Mouse (Mus musculus): ENCODE data around the gene Rhbdf2.
"Not testable (repeated sequence)": the region's sequence is repeated elsewhere in the genome, so short reads cannot be mapped to it uniquely, and the experiment has no call there.

The Rhbdf2 gene

DNA sequence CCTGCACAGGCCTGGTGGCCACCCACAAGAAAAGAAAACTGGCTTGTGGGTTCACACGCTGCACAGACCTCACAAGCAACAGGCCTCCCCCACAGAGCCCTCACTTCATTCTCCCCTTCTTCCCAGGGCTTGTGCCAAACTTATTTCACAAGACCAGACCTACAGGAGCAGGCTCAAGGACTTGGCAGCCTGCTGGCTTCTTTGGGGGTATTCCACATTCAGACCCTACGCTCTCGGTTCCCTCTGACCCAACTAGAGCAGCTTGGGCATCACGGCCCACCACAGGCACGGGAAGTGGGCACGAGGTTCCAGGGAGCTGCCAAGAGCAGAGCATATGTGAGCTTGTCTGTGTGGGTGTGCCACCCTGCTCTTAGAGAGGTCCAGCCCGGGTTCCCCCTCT, 9.2 kb downstream of the Rhbdf2 start:
- DNase-seq = no peak

DNA sequence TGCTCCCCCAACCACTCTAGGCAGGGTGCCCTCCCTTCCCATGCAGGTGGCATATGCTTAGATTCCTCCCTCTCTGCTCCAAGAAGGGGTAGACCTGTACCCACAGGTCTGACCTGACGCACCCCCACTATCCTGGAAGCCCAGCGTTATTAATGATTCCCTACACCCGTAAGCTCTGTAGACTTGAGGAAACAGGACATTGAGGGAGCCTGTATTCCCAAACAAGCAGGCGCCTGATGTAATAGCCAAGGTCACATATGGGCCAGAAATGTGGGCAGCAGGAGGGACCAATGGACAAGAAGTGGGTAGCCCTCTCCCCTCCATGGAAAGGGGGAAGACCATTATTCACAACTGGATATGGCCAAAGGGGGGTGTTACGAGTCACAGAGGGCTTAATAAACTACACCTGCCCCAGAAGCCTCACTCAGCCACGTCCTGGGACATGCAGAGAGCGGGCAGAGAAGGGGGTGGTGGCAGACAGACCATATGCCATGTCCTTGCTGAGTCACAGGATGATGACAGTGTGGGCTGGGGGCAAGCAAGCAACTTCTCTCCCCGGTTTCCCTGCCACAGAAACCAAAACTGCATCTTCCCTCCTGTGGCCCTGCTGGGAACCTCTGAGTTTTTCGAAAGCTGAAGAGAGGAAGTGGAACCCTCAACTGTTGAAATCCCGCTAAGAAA, 10.2 kb downstream of the Rhbdf2 start:
- no peak for DNase-seq

GRCm38 (mm10) chr11:116615735-116616437, 10.9 kb downstream of the Rhbdf2 start:
- DNase-seq = peak; percentile 55

- DNase-seq = no peak
These were observed 13.6 kb downstream of the Rhbdf2 start for GRCm38 (mm10) chr11:116613234-116613633.

DNA sequence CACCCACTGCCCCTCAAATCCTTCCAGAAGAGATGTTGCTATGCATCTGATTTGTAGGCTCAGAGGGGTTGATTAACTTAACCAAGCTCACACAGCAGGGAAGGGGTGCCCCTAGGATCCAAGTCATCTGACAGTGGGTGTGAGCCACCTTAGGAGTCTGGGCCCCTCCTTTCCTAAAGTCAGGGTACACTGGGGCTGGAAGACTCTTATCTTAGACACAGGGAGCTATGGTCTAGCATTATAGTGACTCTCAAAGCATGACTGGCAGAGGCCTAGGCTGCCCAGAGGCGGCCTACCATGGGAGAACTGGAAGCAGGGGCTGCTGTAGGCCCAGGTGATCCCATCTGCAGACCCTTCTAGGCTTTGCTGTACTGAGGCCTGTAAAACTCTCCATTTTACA, 14.3 kb downstream of the Rhbdf2 start:
- DNase-seq = no peak

DNA sequence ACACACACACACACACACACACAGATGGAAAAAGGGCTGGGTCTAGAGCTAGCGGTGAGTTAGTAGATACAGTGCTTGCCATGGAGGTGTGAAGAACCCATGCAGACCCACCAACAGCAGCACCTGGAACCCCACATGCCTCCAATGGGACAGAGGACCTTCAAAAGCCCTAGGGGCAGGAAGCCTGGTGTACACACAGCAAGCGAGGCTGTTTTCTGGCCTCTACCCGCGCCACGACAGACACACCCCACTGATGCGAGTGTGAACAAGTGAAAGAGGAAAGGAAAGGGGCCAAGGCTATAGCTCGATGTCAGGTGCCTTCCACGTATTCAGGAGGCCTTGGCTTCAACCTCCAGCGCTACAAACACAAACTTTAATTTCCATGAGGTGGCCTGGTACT, 14.9 kb downstream of the Rhbdf2 start:
- no peak for DNase-seq

- DNase-seq = not testable (repeated sequence)
These were observed 15.7 kb downstream of the Rhbdf2 start for GRCm38 (mm10) chr11:116611168-116611567.

- no peak for DNase-seq
These were observed 16.7 kb downstream of the Rhbdf2 start for GRCm38 (mm10) chr11:116609965-116610630.

DNA sequence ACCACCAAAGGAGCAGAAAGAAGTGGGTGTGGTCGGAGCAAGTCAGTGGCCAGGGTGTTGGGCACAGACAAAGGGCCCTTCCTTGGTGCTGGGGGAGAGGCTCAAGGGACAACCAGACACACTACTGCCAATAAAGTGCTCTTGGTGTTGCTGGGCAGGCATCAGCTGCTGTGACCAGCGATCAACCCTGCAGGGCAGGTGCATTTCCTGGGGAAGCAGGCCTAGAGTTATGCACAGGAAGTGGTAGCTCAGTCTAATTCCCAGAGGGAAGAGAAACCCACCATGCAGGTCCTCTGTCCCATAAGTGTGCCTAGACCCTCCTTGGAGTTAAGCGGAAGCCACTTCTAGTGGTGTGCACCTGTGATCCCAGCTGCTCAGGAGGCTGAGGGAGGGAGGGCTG, 19.1 kb downstream of the Rhbdf2 start:
- DNase-seq = no peak

DNA sequence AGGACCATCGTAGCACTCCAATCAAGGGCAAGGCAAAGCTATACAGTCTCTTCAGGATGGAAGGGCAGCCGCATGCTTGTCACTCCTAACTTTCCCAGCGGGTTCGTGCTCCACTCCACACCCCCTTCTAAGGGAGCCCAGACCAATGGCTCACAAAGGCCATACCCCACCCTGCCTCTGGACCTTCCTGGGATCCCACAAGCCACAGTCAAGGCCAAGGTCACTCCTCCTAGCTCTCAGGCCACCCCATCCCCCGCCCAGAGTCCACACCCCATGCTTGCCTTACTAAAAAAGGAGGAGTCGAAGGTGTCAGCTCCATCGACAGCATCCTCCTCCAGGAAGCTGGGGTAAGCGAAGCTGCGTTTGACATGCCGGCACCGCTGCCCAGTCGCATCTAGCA, 22.7 kb downstream of the Rhbdf2 start:
- DNase-seq = no peak

GRCm38 (mm10) chr11:116603339-116603738, 23.5 kb downstream of the Rhbdf2 start:
- no peak for DNase-seq

GRCm38 (mm10) chr11:116602043-116602442, 24.8 kb downstream of the Rhbdf2 start:
- DNase-seq = no peak

- DNase-seq = no peak
These were observed 25.7 kb downstream of the Rhbdf2 start for GRCm38 (mm10) chr11:116601166-116601565.

DNA sequence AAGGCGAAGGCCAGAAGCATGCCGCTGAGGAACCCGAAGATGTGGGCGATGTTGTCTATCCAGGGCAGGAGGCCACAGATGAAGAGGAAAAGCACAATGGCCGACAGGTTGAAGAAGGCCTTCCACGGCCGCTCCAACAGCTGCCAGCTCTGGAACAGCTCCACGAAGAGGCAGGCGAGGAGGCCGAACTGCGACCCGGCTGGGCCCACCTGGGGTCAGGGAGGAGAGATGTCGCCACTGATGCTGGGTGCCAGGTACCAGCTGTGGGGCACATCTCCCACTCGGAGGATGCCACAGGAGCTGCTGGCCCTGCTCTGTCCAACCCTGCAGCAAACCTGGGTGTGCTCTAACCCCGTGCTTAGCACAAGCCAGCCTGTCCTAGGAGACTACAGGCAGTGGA, 27.6 kb downstream of the Rhbdf2 start:
- DNase-seq = no peak

DNA sequence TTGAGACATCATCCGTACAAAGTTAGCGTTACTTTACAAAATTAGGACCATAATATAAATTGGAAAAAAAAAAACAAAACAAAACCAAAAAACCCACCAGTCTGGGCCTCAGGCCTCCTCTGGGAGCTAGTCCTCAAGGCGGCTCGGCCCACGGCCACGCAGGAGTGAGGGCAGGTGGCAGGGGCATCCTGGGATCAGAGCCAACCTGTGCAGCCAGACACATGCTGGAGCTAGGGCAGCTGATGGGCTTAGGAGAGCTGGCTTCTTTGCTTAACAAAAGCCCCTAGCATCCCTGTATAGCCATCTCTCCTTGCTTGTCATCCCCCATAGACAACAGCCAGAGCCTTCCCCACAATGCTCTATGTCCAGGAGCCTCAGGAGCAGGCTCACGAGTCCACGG, 28.6 kb downstream of the Rhbdf2 start:
- DNase-seq = no peak

DNA sequence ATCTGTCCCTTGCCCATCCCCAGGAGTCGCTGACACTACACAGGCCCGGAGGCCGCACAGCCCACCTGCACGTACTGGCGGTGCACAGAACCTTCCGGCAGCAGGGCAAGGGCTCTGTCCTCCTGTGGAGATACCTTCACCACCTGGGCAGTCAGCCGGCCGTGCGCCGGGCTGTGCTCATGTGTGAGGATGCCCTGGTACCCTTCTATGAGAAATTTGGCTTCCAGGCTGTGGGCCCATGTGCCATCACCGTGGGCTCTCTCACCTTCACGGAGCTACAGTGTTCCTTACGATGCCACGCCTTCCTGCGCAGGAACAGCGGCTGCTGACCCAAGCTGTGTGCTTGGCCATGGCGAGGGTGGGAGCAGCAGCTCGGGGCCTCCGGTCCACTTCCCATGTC, 30.1 kb downstream of the Rhbdf2 start:
- DNase-seq = no peak

DNA sequence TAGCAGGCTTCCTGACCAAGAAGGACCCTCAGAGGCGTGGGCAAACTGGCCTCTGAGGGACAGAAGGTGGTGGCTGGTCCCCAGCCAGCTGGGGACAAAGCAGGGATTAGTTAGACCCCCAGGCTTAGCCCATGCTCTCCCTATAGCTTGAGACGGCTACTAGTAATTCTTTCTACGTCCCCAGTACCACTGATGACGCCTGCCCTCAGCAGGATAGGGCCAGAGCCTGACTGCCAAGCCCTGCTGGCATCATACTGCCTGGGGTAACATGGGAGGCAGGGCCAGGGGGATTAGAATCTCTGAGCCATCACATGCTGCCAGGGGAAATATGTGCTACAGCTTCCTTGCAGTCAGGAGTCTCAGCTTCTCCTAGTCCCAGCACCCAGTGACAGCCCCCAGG, 33.5 kb downstream of the Rhbdf2 start:
- DNase-seq = no peak

GRCm38 (mm10) chr11:116592428-116592827, 34.4 kb downstream of the Rhbdf2 start:
- DNase-seq = peak; percentile 93

GRCm38 (mm10) chr11:116591621-116592020, 35.2 kb downstream of the Rhbdf2 start:
- no peak for DNase-seq

DNA sequence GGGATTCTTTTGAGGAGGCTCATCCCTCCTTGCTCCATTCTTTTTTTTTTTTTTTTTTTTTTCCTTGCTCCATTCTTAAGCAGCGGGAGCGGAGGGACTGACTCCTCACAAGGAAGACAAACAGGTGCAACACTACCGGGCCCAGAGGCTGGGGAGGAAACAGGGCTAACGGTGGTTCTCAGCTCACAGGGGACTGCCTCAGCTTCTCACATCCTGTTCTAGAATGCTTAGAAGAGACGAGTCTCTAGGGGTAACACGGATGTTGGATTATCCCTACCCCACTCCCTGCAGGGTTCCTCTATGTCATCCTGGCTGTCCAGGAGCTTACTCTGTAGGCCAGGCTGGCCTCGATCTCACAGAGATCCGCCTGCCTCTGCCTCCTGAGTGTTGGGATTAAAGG, 37.2 kb downstream of the Rhbdf2 start:
- DNase-seq = no peak

DNA sequence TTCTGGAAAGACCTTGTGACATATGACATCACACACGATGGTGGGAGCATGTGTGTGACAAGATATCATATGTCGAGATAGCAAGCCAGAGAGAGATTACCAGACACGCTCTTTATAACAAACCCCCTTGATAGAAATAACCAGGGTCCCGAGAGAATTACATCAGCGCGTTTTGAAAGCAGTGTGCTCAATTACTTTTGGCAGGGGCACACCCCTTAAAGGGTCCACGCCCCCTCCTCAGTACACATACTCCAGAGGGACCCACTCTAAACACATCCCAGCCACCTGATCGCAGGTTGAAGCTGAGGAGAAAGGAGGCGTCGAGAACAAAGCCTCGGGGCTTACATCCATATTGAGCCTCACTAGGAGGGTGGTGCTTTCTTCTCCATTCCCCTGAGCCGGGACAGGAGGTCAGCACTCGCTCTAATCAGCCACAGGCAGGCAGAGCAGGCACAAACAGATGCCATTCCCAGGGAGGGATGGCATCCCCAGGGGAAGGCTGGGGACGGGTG, 37.7 kb downstream of the Rhbdf2 start:
- DNase-seq = peak; percentile 41

DNA sequence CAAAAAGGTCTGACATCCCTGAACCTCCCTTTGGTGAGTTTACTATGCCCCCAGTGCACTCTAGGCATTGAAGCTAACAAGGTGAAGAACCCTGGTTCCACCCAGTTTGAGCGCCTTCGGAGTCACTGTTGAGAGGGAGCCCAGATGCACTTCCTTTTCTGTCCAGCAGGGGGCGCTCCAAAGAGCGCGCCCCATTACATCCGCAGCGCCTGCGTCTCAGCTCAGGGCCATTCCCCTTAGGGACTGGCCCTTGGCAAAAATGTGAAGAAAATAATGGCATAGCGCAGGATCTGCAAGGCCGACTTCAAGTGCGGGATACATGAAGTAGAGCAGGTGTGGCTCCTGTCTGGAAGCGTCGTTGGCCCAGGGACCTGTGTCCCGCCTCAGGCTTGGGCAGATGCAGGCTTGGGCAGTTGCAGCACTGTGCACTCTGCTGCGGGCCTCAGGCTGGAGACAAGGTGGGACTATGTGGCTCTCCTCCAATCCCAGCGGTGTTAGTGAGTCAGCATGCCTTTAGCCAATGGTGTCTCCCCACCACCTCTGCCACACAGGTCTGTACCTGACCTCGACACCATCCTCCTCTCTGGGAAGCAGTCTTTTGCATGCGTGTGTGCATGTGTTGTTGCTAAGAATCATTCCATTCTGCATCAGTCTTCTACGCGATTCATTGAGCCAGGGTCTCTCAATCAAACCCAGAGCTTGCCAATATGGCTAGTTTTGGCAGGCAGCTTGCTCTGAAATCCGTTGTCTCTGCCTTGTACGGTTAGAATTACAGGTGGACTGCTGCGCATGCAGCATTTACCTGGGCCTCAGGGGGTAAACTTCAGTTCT, 39.8 kb downstream of the Rhbdf2 start:
- peak; percentile 79 for DNase-seq

DNA sequence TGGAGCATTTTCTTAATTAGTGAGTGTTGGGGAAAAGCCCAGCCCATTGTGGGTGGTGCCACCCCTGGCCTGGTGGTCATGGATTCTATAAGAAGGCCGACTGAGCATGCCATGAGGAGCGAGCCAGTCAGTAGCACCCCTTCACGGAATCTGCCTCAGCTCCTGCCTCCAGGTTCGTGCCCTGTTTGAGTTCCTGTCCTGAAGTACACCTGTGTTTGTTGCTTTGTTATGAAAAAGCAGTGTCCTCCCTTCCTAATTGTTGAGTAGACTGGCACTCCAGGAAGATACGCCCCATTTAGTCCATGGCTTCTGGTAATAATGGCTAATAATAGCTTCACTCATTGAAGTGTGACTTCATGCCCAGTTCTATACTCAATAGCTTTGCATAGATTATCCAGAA, 40.5 kb downstream of the Rhbdf2 start, which contains the start of gene Aanat:
Gene Aanat (plus strand): TSS at position 123 of the 400 bp plus-strand sequence.
- no peak for DNase-seq
